Mouse (Mus musculus) left cerebral cortex, postnatal 36 days (tissue): ENCODE data around the gene Mmd. TPM values are rescaled to one million over a fixed set of nuclear protein-coding genes. Genes with fewer than 3 reads are reported as not detected.

Source experiments
- DNase-seq, 2 experiments: peaks; one replicate each; pipeline ENCODE4 v3.0.0; 2021 to 2022; ENCODE audit warnings: low spot score in 2 of 2, mixed read lengths in 1 of 2
- intact Hi-C: fragments of 180-260 bp; cut with DNase I; formaldehyde crosslinking; loops from one replicate; pipeline ENCODE4 v1.15.1; 2025
- total RNA-seq, 2 experiments: library from RNA; stranded (reverse); gene quantifications; 2 replicates each; pipeline ENCODE4 v1.2.3; 2021

Mmd gene
- total RNA-seq, 2 experiments from 2014 or later: 215 to 239 TPM

DNA sequence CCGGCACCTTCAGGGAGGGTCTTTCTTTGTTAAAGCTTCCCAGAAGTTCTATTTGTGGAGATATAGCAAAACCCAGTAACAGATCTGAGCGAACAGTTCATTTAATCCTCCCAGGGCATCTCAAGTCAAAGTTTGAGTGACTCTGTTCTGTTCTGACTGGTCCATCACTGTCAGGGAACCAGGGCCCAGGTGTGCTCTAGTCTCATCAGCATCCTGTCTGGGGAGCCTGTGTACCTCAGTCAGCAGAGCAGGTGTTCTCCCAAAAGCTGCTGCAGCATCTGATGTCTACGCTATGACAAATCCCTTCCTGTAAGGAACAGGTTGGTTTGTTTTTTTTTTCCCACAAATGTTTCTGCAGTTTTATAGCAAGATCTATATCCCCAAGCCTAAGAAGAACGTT is 2.6 kb upstream of the Mmd start:
- DNase-seq: no peak
- intact Hi-C loops: no loop called here

DNA sequence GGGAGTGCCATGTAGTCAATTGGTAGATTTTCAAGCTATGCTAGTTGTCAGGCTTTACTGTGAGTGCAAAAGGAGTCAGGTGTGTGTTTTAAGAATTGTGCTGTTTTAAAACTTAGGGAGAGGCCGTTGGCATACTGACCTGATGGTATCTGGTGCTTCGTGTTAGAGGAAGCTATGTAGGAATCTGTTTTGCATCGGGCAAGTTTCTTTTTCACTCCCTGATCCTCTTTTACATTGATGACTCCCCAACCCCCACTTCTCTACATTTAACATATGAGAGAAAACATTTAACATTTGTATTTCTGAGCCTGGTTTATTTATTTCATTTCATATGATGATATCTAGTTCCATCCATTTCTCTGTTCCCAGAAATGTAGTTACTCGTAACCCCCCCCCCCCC is 1.5 kb upstream of the Mmd start:
- intact Hi-C loops: no loop called here
- no peak for DNase-seq

DNA sequence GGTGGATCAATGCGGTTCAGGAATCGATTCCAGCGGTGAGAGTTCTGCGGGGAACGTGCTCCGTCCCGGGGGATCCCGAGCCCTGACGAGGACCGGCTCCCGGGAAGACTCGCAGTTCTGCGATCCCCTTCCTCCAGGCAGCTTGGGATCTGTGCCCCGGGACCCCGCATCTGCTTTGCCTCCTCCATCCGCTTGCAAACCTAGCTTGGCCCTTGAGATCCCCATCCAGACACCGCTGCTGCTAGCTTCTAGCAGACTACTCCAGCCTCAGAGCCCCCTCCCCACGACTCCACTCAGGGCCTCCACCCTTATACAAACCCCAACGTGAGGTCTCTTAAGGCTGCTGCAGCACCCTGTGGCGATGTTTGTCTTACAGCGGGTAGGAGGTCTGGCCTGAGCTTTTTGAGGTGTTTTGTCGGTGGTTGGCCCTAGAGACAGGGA is 465 bp downstream of the Mmd start:
- intact Hi-C loops: loop anchor here (5.0 kb wide), 1 partner anchor 138 kb away; no protein-coding TSS in a partner anchor
- DNase-seq: no peak

DNA sequence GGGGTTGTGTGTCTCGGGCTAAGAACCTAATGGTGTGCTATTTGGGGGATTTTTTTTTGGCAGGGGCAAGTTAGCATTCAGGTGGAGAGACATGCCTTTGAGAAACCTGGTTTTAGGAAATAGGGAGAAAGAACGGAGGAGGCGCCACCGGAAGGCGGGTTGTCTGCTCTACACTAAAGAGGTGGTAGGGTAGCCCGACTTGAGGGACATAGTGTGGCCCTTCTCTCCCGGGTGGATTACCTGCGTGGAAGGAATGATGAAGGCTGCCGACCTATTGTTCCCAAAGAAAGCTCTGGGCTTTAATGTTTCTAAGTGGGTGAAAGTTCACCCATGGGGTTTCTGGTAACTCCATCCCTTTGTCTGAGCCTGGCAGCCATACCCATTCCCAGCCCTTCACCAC is 933 bp downstream of the Mmd start:
- intact Hi-C loops: loop anchor here (5.0 kb wide), 1 partner anchor 137 kb away; no protein-coding TSS in a partner anchor
- peak; percentile 40 to 46 for DNase-seq

DNA sequence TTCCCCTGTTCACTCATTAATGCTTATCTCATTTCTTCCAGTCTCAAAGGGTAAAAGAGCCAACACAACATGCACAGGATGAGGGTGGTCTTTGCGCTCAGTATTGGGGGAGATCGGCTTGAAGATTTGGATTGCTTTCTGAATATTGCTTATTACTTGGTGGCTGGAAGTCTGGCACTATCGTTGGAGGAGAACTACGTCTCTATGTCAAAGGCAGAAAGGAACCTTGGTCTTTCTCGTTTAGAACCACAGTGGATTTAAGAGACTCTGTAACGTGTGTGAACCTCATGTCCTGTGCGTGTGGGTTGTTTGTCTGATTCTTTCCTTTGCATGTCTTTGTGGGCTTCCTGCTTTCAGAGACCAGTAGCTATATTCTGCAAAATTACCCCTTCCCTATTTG is 1.5 kb downstream of the Mmd start:
- intact Hi-C loops: loop anchor here (5.0 kb wide), 1 partner anchor 137 kb away; no protein-coding TSS in a partner anchor
- DNase-seq: no peak

DNA sequence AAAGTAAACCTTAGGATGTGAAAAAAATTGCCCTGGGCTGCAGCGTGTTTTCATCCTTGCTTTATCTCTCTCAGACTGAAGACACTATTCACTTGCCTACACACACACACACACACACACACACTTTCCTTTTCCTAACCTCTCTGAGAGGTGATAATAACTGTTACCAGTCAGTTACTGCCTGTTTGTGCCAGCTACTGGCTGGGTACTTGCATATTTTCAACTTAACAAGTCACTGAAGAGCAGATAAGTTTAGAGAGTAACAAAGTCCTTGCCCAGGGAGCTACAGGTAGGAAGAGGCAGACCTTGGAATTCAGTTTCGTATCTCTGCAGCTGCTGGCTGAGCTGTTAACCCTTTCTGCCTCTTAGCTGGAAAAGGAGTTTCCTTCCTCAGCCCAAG is 2.7 kb downstream of the Mmd start:
- intact Hi-C loops: loop anchor here (5.0 kb wide), 1 partner anchor 135 kb away; no protein-coding TSS in a partner anchor
- DNase-seq: no peak

DNA sequence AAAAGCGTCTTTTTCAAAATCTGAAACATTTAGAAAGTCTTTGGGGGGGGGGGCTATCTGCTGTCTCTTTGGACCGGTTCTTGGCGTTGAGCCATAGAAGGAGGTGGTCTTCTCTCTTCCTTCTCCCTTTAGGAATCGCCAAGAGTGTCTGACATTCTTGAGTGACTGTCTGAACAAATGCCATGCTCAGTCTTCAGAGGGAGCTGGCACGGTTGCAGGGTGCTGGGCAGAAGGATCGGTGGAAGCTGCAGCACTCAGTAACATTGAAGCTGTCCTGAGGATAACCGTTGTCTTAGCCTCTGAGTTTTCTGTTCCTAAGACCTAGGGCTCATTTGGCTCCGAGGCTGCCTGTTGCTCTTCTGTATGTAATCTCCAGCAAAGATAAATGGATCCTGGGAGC is 3.1 kb downstream of the Mmd start:
- no peak for DNase-seq
- intact Hi-C loops: loop anchor here (5.0 kb wide), 1 partner anchor 135 kb away; no protein-coding TSS in a partner anchor

DNA sequence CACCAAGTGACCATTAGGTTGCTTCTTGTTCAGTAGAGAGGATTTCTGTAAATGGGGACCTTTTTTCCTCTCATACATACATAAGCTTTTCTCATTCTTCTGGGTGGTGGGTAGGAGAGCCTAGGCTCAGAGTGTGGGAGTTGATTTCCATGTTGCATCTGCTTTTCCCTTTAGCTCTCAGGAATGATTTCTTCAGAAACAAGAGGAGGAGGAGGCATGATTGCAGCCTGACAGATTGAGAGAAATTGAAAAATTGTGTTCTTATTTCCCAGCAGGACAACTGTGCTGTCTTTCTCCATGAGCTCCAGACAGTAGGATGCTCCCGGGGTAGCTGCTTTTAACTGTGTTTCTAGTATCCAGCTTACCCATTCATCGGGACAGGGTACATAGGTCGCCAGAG is 5.3 kb downstream of the Mmd start:
- DNase-seq: no peak
- intact Hi-C loops: loop anchor here (5.0 kb wide), 1 partner anchor 133 kb away; no protein-coding TSS in a partner anchor

DNA sequence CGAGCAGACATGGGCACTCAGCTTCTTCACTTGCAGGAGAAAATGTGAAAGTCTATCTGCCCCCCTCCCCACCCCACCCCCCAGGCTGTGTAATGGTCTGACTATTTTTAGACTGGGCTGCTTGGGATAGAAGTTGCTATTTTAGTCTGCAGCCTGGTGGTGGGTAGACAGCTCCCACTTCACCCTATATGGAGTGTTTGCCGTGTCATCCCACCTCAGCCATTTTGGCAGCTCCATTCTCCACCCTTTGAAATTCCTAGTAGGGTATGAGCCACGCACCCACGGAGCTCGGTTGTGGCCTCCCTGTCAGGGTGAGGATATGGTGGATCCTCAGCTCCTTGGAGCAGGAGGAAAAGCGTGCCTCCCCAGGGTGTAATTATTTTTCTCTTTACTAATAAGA is 6.4 kb downstream of the Mmd start:
- peak in 1 of 2 experiments; percentile 57 for DNase-seq
- intact Hi-C loops: no loop called here

DNA sequence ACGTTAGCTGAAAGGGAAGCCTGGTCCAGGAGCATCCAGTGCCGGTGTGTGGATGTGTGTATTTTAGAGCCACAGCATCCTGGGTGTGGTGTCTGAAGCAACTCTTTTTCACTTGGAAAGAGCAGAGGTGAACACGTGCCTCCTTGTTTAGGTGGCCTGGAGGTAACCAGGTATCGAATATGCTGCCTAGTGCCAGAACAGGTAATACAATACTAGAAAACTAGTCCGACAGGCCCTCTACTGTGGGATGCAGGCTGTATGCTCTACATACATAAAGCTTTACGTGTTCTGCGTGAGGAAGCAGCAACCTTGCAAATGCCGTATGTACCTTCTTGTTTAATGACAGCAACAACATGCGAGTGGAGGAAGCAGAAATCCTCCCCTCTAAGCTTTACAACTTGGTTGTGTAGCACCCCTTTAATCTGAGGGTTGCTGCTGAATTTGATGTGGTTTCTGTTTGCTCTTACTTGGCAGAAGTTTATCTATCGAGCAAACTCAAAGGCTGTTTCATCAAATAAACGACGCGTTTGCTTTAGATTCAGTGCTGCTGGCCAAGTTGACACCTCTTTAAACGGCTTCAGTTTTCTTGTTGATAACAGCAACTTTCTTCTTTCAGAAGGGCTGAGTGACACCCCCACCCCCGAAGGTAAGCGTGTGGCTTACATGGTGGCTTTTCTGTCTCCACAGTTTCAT is 7.7 kb downstream of the Mmd start:
- intact Hi-C loops: no loop called here
- DNase-seq: no peak

DNA sequence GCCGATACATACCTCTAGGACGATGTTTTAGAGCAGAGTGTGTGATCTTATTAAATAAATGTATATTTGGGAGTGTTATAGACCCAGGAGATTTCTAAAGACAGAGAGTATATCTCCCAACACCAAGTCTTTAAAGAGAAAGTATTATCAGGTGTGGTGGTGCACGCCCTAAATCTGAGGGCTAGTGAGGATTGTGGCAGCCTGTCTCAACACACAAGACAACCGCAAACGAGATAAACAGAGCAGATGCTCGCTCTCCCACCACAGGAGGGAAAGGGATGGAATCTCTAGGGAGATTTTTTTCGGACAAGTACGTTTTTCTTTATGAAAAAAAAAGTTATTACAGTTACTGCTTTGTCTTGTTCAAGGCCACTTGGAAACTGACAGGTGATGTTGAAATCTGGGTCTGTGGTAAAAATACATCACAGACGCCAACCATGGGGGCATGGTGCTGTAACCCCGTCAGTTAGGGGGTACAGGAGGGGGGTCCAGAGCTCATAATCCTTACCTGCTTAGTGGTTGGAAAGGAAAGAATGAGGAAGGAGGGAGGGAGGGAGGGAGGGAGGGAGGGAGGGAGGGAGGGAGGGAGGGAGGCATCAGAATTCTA is 9.2 kb downstream of the Mmd start:
- intact Hi-C loops: no loop called here
- DNase-seq: no peak

DNA sequence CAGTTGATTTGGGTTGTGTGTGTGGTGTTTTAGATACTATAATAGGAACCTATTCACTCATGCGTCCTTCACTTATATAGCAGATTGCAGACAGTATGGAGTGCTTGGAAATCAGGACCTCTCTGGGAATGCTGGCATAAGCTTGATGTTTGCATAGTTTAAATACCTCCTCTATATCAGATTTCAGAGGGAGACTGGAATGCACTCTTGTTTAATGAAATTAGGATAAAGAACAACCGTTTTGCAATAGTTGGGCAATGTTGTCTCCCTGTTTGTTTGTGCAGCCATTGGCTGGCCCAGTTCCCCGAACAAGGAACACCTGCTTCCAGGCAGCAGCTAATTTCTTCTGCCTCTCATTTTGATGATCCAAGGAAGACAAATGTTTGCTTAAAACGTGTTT is 9.8 kb downstream of the Mmd start:
- DNase-seq: no peak
- intact Hi-C loops: no loop called here

DNA sequence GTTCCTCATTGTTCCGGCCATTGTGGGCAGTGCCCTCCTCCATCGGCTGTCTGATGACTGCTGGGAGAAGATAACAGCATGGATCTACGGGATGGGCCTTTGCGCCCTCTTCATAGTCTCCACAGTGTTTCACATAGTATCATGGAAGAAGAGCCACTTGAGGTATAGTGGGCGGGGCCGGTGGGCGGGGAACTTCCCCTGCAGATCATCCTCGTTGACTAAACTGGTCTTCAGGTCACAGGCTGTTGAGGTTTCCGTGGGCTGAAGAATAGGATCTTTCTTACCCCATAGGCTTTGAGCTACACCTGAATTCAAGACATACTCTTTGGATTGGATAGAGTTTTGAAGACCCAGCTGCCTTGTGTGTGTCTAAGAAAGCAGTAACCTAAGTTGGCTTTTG is 10.6 kb downstream of the Mmd start:
- no peak for DNase-seq
- intact Hi-C loops: no loop called here

DNA sequence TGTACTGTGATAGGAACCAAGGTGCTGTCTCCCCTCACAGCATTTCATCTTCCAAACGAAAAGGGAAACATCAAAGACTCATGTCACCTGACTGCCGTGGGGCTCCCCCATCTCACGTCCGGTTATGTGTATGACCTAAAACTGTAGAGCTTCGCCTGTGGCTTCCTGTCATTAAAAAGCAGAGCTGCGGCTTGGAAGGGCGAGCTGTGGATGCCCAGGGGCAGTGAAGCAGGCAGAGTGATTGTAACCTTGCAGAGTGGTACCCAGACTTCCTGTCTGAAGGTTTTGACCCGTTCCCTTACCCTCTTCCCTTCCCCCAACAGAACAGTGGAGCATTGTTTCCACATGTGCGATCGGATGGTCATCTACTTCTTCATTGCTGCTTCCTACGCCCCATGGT is 14.9 kb downstream of the Mmd start:
- intact Hi-C loops: no loop called here
- no peak for DNase-seq

DNA sequence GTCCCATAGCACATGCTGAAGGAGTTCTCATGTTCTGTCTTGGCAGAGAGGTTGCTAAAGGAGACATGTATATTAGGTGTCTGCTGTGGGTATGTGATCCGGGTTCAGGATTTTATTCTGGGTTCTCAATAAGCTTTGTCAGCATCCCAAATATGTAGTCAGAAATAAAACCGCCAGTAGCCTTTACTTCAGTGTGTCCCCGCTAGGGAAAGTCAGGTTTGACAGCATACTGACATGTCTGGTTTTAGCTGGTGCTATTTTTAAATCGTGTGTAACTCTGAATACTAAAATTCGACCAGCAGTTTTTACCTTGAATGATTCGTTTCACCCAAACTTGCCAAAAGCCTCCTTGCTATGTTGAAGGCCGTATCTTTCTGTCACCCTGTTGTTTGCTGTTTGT is 16.3 kb downstream of the Mmd start:
- DNase-seq: no peak

DNA sequence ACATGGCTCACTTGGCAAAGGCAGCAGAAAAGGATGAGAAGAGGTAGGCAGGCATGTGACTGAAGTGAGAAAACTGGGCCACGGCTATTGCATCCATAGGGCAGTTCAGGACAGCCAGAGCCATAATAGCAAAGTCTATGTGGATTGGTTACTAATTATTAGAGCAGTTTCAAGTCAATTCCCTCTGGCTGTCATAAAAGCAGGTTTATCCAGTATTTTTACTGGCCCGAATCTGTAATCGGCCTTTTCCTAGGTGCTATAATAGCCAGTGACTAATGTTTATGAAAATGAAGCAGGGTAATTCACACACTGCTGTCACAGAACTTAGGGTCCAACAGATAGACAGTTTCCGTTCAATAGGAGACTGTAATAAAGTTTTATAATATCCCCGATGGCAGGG is 19.7 kb downstream of the Mmd start:
- no peak for DNase-seq
- intact Hi-C loops: no loop called here

More for the DNA sequence above, 16.3 kb downstream of the Mmd start:
- intact Hi-C loops: no loop called here

DNA sequence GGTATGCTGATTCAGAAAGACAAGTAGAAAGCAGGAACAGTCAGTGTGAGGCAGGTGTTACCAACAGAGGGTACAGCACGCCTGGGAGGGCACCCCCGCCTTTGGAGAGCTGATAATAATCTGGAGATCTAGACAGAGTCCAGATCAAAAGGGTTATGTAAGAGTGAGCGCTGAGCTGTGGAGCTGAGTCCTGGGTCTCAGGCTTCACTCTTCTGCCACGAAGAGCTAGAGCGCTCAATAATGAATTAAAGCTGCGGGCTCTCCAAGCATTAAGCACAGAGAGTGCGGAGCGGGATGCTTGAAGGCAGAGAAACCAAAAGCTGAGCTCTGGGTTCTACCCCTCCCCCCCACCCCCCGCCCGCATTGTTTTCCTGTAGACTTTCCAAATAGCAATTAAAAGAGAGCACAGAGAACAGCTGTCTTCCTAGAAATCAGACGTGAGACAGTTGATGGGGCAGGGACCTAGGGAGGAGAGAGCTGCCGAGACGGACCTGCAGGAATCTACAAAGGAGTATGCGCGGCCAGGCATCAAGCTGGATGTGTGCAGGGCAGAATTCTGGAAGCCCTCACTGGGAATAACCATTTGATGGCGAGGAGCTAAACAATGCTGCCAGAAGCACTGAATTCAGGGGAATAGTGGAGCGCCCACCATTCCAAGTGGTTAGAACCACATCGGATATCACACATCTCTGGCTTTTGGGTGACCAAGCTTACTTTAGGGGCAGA is 20.3 kb downstream of the Mmd start:
- DNase-seq: no peak

DNA sequence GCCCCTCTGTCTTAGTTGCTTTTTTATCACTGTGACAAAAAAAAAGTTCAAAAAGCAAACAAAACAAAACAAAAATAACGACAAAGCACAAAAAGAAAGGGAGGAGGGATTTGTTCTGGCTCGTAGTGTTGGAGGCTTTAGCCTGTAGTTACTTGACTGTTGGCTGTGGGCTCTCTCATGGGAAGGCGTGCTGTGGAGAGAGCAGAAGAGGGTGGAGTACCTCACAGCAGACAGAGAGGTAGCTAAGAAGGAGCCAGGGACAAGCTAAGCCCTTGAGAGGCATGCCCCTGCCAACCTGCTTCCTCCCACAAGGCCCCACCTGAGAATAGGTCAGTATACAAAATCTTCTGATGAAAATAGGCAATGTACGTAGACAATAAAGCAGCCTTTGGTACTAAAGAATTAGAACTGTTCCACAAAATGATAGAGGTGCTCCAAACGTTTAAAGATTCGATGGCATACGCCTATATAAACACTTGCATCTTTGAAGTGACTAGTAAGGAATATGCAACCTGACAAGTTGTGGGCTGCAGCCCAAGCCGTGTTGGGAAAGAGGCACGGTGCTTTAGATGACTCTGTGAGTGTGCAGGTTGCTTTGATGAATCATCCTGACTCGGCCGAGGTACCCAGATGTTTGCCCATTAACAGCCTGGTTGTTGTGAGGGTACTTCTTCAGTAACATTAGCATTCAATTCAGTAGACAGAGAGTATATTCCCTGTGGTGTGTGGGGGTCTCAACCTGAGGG is 21.0 kb downstream of the Mmd start:
- intact Hi-C loops: no loop called here
- no peak for DNase-seq

More for the DNA sequence above, 20.3 kb downstream of the Mmd start:
- intact Hi-C loops: no loop called here

DNA sequence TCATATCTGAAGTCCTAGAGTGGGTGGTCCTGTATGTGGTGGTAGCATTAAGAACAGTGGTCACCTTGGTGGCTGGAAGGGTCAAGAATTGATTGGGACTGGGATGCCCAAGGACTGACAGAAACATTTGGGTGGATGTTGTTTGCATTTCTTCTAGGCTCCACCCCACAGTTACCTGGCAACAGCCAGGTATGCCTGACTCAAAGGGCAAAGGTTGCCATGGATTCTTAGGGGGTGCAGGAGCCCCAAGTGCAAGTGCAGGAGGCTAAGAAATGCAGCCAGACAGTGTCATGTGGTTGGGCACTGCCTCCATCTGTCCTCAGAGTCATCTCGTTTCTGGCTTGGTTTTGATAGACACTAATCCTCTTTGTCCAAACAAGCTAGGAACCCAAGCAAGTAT is 24.9 kb downstream of the Mmd start:
- intact Hi-C loops: no loop called here
- DNase-seq: no peak

DNA sequence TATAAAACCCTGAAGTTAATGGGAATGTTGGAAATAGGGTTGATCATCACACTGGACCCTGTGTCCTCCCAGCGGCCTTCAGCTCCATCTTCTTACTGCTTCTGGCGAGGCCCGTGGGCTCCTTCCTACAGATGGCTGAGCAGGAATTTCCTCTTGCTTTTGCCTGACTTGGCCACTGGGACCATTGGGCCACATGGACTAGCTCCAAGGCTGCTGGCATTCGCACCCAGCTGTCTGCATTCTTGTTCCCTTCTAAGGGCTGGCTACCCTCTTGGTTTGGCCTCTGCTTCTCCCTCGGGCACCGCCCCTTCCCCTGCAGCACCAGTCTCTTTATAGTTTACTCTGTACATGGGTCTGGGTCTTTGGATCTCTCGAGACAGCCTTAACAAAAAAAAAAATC is 26.4 kb downstream of the Mmd start:
- intact Hi-C loops: no loop called here
- DNase-seq: no peak
